Mouse (Mus musculus): ENCODE data around the gene Ccdc127. TPM values are rescaled to one million over a fixed set of nuclear protein-coding genes. Genes with fewer than 3 reads are reported as not detected.

Ccdc127 gene
- polyA plus RNA-seq, 2 experiments = 22.0 to 50.3 TPM

GRCm38 (mm10) chr13:74389730-74390129 is 39.6 kb downstream of the Ccdc127 start:
- H3K4me3 ChIP-seq (replicated peaks; ENCODE audit: low read length) = peak overlapping the region; percentile 66
- no peaks in the 10 kb centered on the region for H3K36me3 ChIP-seq (ENCODE audit: control insufficient read depth, insufficient read depth, low read length)
- H3K9ac ChIP-seq (ENCODE audit: low read depth, low read length, severe bottlenecking) = peak overlapping the region; percentile 69
- H3K27ac ChIP-seq (replicated peaks; ENCODE audit: low read depth, low read length) = no peak overlapping the region
- no peaks in the 10 kb centered on the region for H3K27me3 ChIP-seq (ENCODE audit: control insufficient read depth, insufficient read depth, low read length)
- TF ChIP-seq POLR2A (IDR thresholded peaks at IDR 0.05; ENCODE audit: borderline replicate concordance, extremely low read depth, insufficient read depth, insufficient read length) = no peak
- WGBS = 67% methylated on average over 6 of the region's 6 CpGs
- no peak for ATAC-seq (ENCODE audit: low FRiP score, low read depth)
- no peaks in the 10 kb centered on the region for H3K4me1 ChIP-seq (ENCODE audit: control insufficient read depth, insufficient read depth, low read length)
- peak overlapping the region; percentile 62 for H3K4me2 ChIP-seq (replicated peaks; ENCODE audit: low read depth, low read length, severe bottlenecking)
- no peak for DNase-seq (ENCODE audit: low spot score)
- no peaks in the 10 kb centered on the region for H3K9me3 ChIP-seq (ENCODE audit: control insufficient read depth, low read length)

DNA sequence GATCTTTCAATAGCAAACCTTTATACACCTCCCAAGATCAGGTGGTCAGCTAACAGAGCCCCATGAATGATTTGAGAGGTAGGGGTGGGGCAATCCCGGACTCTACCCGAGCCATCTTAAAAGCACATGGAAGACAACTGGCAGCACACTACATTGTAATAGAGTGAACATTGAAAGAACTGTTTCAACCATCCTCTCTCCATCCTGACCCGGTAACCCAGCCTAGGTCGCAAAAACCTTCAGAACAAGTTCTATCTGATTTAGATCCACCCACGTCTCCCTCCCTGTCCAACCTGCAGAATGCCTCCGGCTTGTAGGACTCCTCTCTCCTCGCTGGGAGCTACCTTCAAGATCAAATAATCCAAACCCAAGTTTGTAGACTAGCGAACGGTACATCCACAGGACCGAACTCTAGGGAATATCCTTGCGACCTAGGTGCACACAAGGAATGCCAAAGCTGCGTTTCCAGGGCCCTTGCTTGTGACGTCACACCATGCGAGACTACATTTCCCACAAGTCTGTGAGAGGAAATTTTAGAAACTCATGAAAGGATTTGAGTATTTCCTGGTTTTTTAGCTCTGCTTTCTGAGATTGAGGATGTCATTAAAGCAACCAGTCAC is 40.4 kb downstream of the Ccdc127 start, which contains the start of gene Zfp72:
TSS of gene Zfp72 (minus strand) at position 466 of the 620 bp plus-strand sequence.
- ATAC-seq (ENCODE audit: low FRiP score, low read depth) = peak; percentile 92

DNA sequence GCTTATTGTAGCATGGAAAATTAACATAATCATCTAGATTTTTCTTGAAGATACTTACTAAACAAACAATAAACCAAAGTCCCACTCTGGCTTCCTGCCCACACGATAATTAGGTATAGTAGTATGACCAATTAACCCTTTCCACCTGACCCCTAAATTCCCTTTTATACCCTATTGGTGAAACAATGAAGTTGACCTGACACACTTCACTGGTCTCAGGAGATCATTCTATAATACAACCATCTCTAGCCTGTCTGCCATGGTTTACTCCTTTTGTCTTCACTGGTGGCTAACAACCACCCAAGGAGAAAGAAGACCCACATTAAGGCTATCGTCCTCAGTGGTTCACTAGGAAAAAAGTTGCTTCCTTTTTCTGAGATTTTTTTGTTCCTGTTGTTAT is 41.0 kb downstream of the Ccdc127 start:
- H3K27ac ChIP-seq (replicated peaks; ENCODE audit: low read depth, low read length) = no peak overlapping the region
- ATAC-seq (ENCODE audit: low FRiP score, low read depth) (no peak), DNase-seq (ENCODE audit: low spot score) (no peak)
- H3K4me2 ChIP-seq (replicated peaks; ENCODE audit: low read depth, low read length, severe bottlenecking) = no peak overlapping the region
- no peak overlapping the region for H3K4me3 ChIP-seq (replicated peaks; ENCODE audit: low read length)
- H3K9me3 ChIP-seq (ENCODE audit: control insufficient read depth, low read length) = no peaks in the 10 kb centered on the region
- no peak overlapping the region for H3K9ac ChIP-seq (ENCODE audit: low read depth, low read length, severe bottlenecking)
- H3K27me3 ChIP-seq (ENCODE audit: control insufficient read depth, insufficient read depth, low read length) = no peaks in the 10 kb centered on the region
- H3K36me3 ChIP-seq (ENCODE audit: control insufficient read depth, insufficient read depth, low read length) = no peaks in the 10 kb centered on the region
- no peak for TF ChIP-seq POLR2A (IDR thresholded peaks at IDR 0.05; ENCODE audit: borderline replicate concordance, extremely low read depth, insufficient read depth, insufficient read length)
- WGBS = 74% methylated on average over 2 of the region's 2 CpGs
- no peaks in the 10 kb centered on the region for H3K4me1 ChIP-seq (ENCODE audit: control insufficient read depth, insufficient read depth, low read length)

More for the DNA sequence above, 40.4 kb downstream of the Ccdc127 start, which contains the start of gene Zfp72:
- Histone ChIP-seq H3K9ac (ENCODE audit: low read depth, low read length, severe bottlenecking) (peak within 1 kb of the TSS; percentile 69), H3K4me1 (ENCODE audit: control insufficient read depth, insufficient read depth, low read length) (no peaks in the 10 kb centered on the region), H3K4me2 (replicated peaks; ENCODE audit: low read depth, low read length, severe bottlenecking) (peak within 1 kb of the TSS; percentile 62), H3K36me3 (ENCODE audit: control insufficient read depth, insufficient read depth, low read length) (no peaks in the 10 kb centered on the region), H3K4me3 (replicated peaks; ENCODE audit: low read length) (peak within 1 kb of the TSS; percentile 66), H3K27ac (replicated peaks; ENCODE audit: low read depth, low read length) (no peak within 1 kb of the TSS), H3K27me3 (ENCODE audit: control insufficient read depth, insufficient read depth, low read length) (no peaks in the 10 kb centered on the region), H3K9me3 (ENCODE audit: control insufficient read depth, low read length) (no peaks in the 10 kb centered on the region)
- 2% methylated on average over 14 of the region's 14 CpGs for WGBS
- no peak for TF ChIP-seq POLR2A (IDR thresholded peaks at IDR 0.05; ENCODE audit: borderline replicate concordance, extremely low read depth, insufficient read depth, insufficient read length)
- DNase-seq (ENCODE audit: low spot score) = peak; percentile 74

DNA sequence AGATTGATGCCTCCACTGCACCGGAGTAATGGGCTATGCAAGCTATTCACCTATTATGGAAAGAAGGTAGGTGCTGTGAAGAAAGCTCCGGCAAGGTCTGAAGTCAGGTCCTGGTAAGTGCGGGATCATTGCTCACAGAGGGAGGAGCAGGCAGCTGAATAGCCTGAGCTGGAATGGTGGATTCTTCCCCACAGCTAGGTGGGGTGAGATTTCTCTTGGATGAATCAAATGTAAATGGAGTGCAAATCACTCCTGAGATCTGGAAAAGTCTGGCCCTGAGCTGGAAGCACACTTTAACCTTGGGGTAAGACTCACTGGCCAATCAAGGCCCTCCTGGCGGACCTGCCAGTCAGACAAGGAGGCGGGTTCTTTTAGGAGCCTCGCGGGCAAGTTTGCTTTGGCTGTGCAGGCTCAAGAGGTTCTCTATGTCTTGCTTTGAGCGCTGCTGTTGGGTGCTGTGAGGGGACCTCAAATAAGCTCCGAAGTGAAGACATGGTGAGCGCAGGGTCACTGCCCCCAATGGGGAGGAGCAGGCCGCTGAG is 49.3 kb downstream of the Ccdc127 start, which contains the start of gene Ftl1-ps1:
TSS of gene Ftl1-ps1 (plus strand) at position 397 of the 542 bp plus-strand sequence.
- ATAC-seq (ENCODE audit: low FRiP score, low read depth) = no peak
- no peaks in the 10 kb centered on the region for H3K27me3 ChIP-seq (ENCODE audit: control insufficient read depth, insufficient read depth, low read length)

More for the DNA sequence above, 49.3 kb downstream of the Ccdc127 start, which contains the start of gene Ftl1-ps1:
- Histone ChIP-seq H3K4me2 (replicated peaks; ENCODE audit: low read depth, low read length, severe bottlenecking) (no peak within 1 kb of the TSS), H3K4me1 (ENCODE audit: control insufficient read depth, insufficient read depth, low read length) (no peaks in the 10 kb centered on the region), H3K9me3 (ENCODE audit: control insufficient read depth, low read length) (no peaks in the 10 kb centered on the region), H3K9ac (ENCODE audit: low read depth, low read length, severe bottlenecking) (no peak within 1 kb of the TSS), H3K27ac (replicated peaks; ENCODE audit: low read depth, low read length) (no peak within 1 kb of the TSS), H3K36me3 (ENCODE audit: control insufficient read depth, insufficient read depth, low read length) (no peaks in the 10 kb centered on the region), H3K4me3 (replicated peaks; ENCODE audit: low read length) (no peak within 1 kb of the TSS)
- DNase-seq (ENCODE audit: low spot score) = no peak
- no peak for TF ChIP-seq POLR2A (IDR thresholded peaks at IDR 0.05; ENCODE audit: borderline replicate concordance, extremely low read depth, insufficient read depth, insufficient read length)
- 10% methylated on average over 11 of the region's 11 CpGs for WGBS

MicroRNAs within 50 kb of the gene (microRNA counts, 519-probe panel; counts per million panel counts)
- not detected for microRNA mmu-miR-692

Small RNA genes within 50 kb of the gene (microRNA-seq; reads per million reads assigned to microRNA genes)
- gene Mir692-3 = not detected

Other genes with a start within 250 kb of the Ccdc127 start
- gene Slc9a3, start 228.9 kb upstream of the Ccdc127 start, polyA plus RNA-seq (2012; rRNA removed) = 0.03 and 0.05 TPM in 2 replicates
- 0.15 TPM in 1 of 2 replicates, not detected in the other for gene Slc9a3, start 228.9 kb upstream of the Ccdc127 start, polyA plus RNA-seq (2014; fragmentation: Nextera tagmentation; extraction: Ambion mirVana)
- 42.6 and 42.9 TPM in 2 replicates for gene Exoc3, start 141.6 kb upstream of the Ccdc127 start, polyA plus RNA-seq (2012; rRNA removed)
- 89.7 and 106 TPM in 2 replicates for gene Exoc3, start 141.6 kb upstream of the Ccdc127 start, polyA plus RNA-seq (2014; fragmentation: Nextera tagmentation; extraction: Ambion mirVana)
- gene Ahrr, start 58.0 kb upstream of the Ccdc127 start, polyA plus RNA-seq (2012; rRNA removed) = 3.7 and 4.6 TPM in 2 replicates
- gene Ahrr, start 58.0 kb upstream of the Ccdc127 start, polyA plus RNA-seq (2014; fragmentation: Nextera tagmentation; extraction: Ambion mirVana) = 1.9 and 2.3 TPM in 2 replicates
- 138 and 139 TPM in 2 replicates for gene Pdcd6, start 32.7 kb upstream of the Ccdc127 start, polyA plus RNA-seq (2012; rRNA removed)
- 165 TPM in 2 replicates for gene Pdcd6, start 32.7 kb upstream of the Ccdc127 start, polyA plus RNA-seq (2014; fragmentation: Nextera tagmentation; extraction: Ambion mirVana)
- 125 and 144 TPM in 2 replicates for gene Sdha, start within 50 bp of the Ccdc127 start, polyA plus RNA-seq (2012; rRNA removed)
- 194 and 202 TPM in 2 replicates for gene Sdha, start within 50 bp of the Ccdc127 start, polyA plus RNA-seq (2014; fragmentation: Nextera tagmentation; extraction: Ambion mirVana)
- gene Lrrc14b, start 13.7 kb downstream of the Ccdc127 start, polyA plus RNA-seq (2012; rRNA removed) = 0.58 TPM in 2 replicates
- not detected in 2 replicates for gene Lrrc14b, start 13.7 kb downstream of the Ccdc127 start, polyA plus RNA-seq (2014; fragmentation: Nextera tagmentation; extraction: Ambion mirVana)
- gene Zfp72, start 40.5 kb downstream of the Ccdc127 start, polyA plus RNA-seq (2012; rRNA removed) = 1.4 and 1.7 TPM in 2 replicates
- gene Zfp72, start 40.5 kb downstream of the Ccdc127 start, polyA plus RNA-seq (2014; fragmentation: Nextera tagmentation; extraction: Ambion mirVana) = 6.3 and 6.7 TPM in 2 replicates
- 28.6 and 36.8 TPM in 2 replicates for gene Ftl1-ps1, start 49.4 kb downstream of the Ccdc127 start, polyA plus RNA-seq (2012; rRNA removed)
- gene Ftl1-ps1, start 49.4 kb downstream of the Ccdc127 start, polyA plus RNA-seq (2014; fragmentation: Nextera tagmentation; extraction: Ambion mirVana) = 73.7 and 79.0 TPM in 2 replicates
- gene Zfp825, start 143.7 kb downstream of the Ccdc127 start, polyA plus RNA-seq (2012; rRNA removed) = 6.4 and 9.9 TPM in 2 replicates
- 20.1 and 21.1 TPM in 2 replicates for gene Zfp825, start 143.7 kb downstream of the Ccdc127 start, polyA plus RNA-seq (2014; fragmentation: Nextera tagmentation; extraction: Ambion mirVana)